Mouse (Mus musculus): ENCODE measurements around the gene Scarb1.

The Scarb1 gene

GRCm38 (mm10) chr5:125364851-125365429, 24.0 kb upstream of the Scarb1 start:
- no peak for DNase-seq (ENCODE audit: low spot score in 2 of 2)

GRCm38 (mm10) chr5:125363894-125364293, 23.0 kb upstream of the Scarb1 start:
- DNase-seq (ENCODE audit: low spot score in 2 of 2) = no peak

GRCm38 (mm10) chr5:125360981-125361510, 20.2 kb upstream of the Scarb1 start:
- no peak for DNase-seq (ENCODE audit: low spot score in 2 of 2)

- no peak for DNase-seq (ENCODE audit: low spot score in 2 of 2)
Observed at GRCm38 (mm10) chr5:125360566-125360965, 19.7 kb upstream of the Scarb1 start.

GRCm38 (mm10) chr5:125358270-125358608, 17.3 kb upstream of the Scarb1 start:
- peak in 1 of 2 experiments; percentile 35 for DNase-seq (ENCODE audit: low spot score in 2 of 2)

GRCm38 (mm10) chr5:125357543-125358269, 16.8 kb upstream of the Scarb1 start:
- DNase-seq (ENCODE audit: low spot score in 2 of 2) = no peak

- no peak for DNase-seq (ENCODE audit: low spot score in 2 of 2)
Observed at GRCm38 (mm10) chr5:125355650-125356049, 14.8 kb upstream of the Scarb1 start.

- DNase-seq (ENCODE audit: low spot score in 2 of 2) = no peak
Observed at GRCm38 (mm10) chr5:125354885-125355492, 14.1 kb upstream of the Scarb1 start.

- no peak for DNase-seq (ENCODE audit: low spot score in 2 of 2)
Observed at GRCm38 (mm10) chr5:125352781-125353294, 11.9 kb upstream of the Scarb1 start.

- peak in 1 of 2 experiments; percentile 17 for DNase-seq (ENCODE audit: low spot score in 2 of 2)
Observed at GRCm38 (mm10) chr5:125351939-125352338, 11.0 kb upstream of the Scarb1 start.

- DNase-seq (ENCODE audit: low spot score in 2 of 2) = no peak
Observed at GRCm38 (mm10) chr5:125351057-125351456, 10.2 kb upstream of the Scarb1 start.

- no peak for DNase-seq (ENCODE audit: low spot score in 2 of 2)
Observed at GRCm38 (mm10) chr5:125349391-125349790, 8.5 kb upstream of the Scarb1 start.

- peak in 1 of 2 experiments; percentile 61 for DNase-seq (ENCODE audit: low spot score in 2 of 2)
Observed at GRCm38 (mm10) chr5:125348487-125348886, 7.6 kb upstream of the Scarb1 start.

- no peak for DNase-seq (ENCODE audit: low spot score in 2 of 2)
Observed at GRCm38 (mm10) chr5:125348067-125348466, 7.2 kb upstream of the Scarb1 start.

- no peak for DNase-seq (ENCODE audit: low spot score in 2 of 2)
Observed at GRCm38 (mm10) chr5:125344296-125344695, 3.4 kb upstream of the Scarb1 start.

GRCm38 (mm10) chr5:125341459-125342090, 681 bp upstream of the Scarb1 start:
- DNase-seq (ENCODE audit: low spot score in 2 of 2) = no peak

GRCm38 (mm10) chr5:125339851-125340531, 903 bp downstream of the Scarb1 start:
- no peak for DNase-seq (ENCODE audit: low spot score in 2 of 2)

- peak; percentile 22 to 24 for DNase-seq (ENCODE audit: low spot score in 2 of 2)
Observed at GRCm38 (mm10) chr5:125339108-125339751, 1.7 kb downstream of the Scarb1 start.

- no peak for DNase-seq (ENCODE audit: low spot score in 2 of 2)
Observed at GRCm38 (mm10) chr5:125337526-125337925, 3.4 kb downstream of the Scarb1 start.

GRCm38 (mm10) chr5:125337012-125337411, 3.9 kb downstream of the Scarb1 start:
- no peak for DNase-seq (ENCODE audit: low spot score in 2 of 2)

- no peak for DNase-seq (ENCODE audit: low spot score in 2 of 2)
Observed at GRCm38 (mm10) chr5:125333009-125333408, 7.9 kb downstream of the Scarb1 start.

All from natural killer cell, adult 2 months (primary cell).